Mouse (Mus musculus) forebrain, embryonic 12.5 days (tissue): ENCODE results near the gene Golga2. TPM values are rescaled to one million over a fixed set of nuclear protein-coding genes. Genes with fewer than 3 reads are reported as not detected.

ENCODE experiments used
- ATAC-seq: fragments of 200-750 bp; cut with Nextera tagmentation; 2 replicates; pipeline ENCODE4 v1.8.0; 2017; ENCODE audit warnings: moderate TSS enrichment; ENCODE audit not compliant: low FRiP score
- H3K27ac ChIP-seq: fragments of 300-500 bp; sonication (generic); 2 replicates; pipeline ENCODE4 v1.5.1; 2016; ENCODE audit warnings: mild to moderate bottlenecking
- H3K27me3 ChIP-seq: fragments of 300-500 bp; sonication (generic); 2 replicates; pipeline ENCODE4 v1.6.1; 2016; ENCODE audit warnings: mild to moderate bottlenecking
- H3K36me3 ChIP-seq: fragments of 300-500 bp; sonication (generic); replicated peaks from 2 replicates; pipeline ENCODE4 v1.6.1; 2016; ENCODE audit warnings: mild to moderate bottlenecking
- H3K4me1 ChIP-seq: fragments of 300-500 bp; sonication (generic); 2 replicates; pipeline ENCODE4 v1.6.1; 2016
- H3K4me2 ChIP-seq: fragments of 300-500 bp; sonication (generic); 2 replicates; pipeline ENCODE4 v1.6.1; 2016; ENCODE audit warnings: mild to moderate bottlenecking, moderate library complexity
- H3K4me3 ChIP-seq: fragments of 300-500 bp; sonication (generic); replicated peaks from 2 replicates; pipeline ENCODE4 v1.5.1; 2016; ENCODE audit warnings: mild to moderate bottlenecking
- H3K9ac ChIP-seq: fragments of 300-500 bp; sonication (generic); 2 replicates; pipeline ENCODE4 v1.6.1; 2016; ENCODE audit warnings: mild to moderate bottlenecking
- H3K9me3 ChIP-seq: fragments of 300-500 bp; sonication (generic); 2 replicates; pipeline ENCODE4 v1.6.1; 2016
- WGBS: fragments of 180-500 bp; shearing (Covaris S2); methylation state at CpG from one replicate; pipeline ENCODE4 v1.1.7; 2016; 5-methylcytosine and 5-hydroxymethylcytosine counted together
- polyA plus RNA-seq: library from polyadenylated mRNA; unstranded; fragments of >200 nt; fragmentation: Nextera tagmentation; extraction: Ambion mirVana; gene quantifications from 2 replicates; pipeline ENCODE4 v1.2.1, GENCODE M21; 2016

Gene Golga2
- polyA plus RNA-seq = 23.0 and 26.5 TPM in 2 replicates

DNA sequence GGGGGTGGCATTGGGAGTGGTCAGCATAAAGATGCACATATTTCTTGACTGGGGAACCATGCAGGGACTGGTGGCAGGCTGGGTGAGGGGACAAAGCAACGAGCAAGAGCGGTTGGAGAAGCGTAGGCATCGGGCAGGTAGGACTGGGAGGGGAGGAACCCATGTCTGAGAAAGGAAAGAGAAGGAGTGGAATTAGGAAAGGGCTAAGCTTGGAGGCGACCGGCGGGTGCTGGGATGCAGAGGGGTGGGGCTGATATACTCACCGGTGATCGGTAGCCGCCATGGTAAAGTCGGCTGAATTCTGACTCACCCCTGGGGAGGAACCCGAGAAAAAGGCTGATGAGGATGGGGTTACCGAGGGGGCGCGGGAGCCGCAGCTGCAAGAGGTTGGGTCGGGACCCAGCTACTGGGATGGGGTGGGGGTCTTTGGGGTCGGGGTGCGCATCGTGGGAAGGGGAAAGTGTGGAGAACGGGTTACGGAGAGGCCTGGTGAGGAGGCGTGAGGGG is at the start of gene Golga2:
Gene Golga2, plus strand, starts transcription at position 51 of the 507 bp plus-strand sequence.
- WGBS = under 1% methylated on average over 22 of the region's 23 CpGs

DNA sequence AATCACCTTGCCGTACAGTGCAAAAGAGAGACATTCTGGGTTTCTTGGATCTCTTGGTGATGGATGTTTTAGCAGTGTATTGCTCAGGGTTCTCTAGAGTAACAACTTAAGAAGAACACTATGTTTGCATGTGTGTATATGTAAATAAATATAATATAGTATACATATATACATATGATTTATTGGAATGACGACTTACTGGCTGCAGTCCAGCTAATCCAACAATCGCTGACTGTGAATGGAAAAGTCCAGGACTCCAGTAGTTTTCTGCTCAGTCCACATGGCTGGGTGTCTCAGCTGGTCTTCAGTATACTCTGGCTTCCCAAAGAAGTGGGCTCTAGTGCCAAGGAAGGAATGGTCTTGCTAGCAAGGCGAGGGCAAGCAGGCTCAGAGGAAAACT is 49.6 kb upstream of the Golga2 start:
- no peak overlapping the region for H3K27ac ChIP-seq
- no peak for ATAC-seq
- 45% methylated on average over 4 of the region's 4 CpGs for WGBS

More for the DNA sequence above, at the start of gene Golga2:
- H3K9ac ChIP-seq = peak within 1 kb of the TSS; percentile 90
- ATAC-seq = no peak; the same call in 1 of the 2 replicates
- peak within 1 kb of the TSS; percentile 75 for H3K27ac ChIP-seq
- peak within 1 kb of the TSS; percentile 89 for H3K4me3 ChIP-seq
- H3K36me3 ChIP-seq = peaks cover 31% of the 10 kb centered on the region
- peak within 1 kb of the TSS; percentile 91 for H3K4me2 ChIP-seq
- no peaks in the 10 kb centered on the region for H3K27me3 ChIP-seq
- H3K9me3 ChIP-seq = no peaks in the 10 kb centered on the region
- H3K4me1 ChIP-seq = peaks cover 21% of the 10 kb centered on the region

DNA sequence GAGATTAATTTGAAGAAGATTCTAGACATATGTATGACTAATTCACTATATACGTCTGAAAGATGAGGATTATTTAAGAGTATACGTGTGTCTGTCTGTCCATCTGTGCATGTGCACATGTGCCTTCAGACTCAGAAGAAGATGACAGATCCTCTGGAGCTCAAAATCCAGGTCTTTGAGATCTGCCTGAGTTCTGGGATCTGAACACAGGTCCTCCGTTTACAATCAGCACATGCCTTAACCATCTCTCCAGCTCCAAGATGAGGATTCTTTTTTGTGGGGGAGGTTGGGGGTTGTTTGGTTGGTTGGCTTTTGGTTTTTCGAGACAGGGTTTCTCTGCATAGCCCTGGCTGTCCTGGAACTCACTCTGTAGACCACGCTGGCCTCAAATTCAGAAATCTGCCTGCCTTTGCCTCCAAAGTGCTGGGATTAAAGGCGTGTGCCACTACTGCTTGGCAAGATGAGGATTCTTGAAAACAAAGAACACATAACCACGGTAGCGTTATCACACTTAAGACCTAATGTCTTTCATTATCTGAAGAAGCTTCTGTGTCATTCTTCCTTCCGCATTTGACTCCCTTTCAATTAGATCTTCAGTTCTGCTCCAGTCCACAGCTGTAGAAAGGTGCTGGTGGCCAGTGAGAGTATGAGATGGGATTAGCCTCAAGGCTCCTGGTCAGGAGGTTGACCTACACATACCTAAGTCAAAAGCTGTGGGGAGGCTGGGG is 48.3 kb upstream of the Golga2 start:
- Histone ChIP-seq H3K9ac (no peak overlapping the region), H3K36me3 (peaks cover 39% of the 10 kb centered on the region)

More for the DNA sequence above, 49.6 kb upstream of the Golga2 start:
- Histone ChIP-seq H3K36me3 (peaks cover 39% of the 10 kb centered on the region), H3K9ac (peak overlapping the region; percentile 74), H3K4me2 (peak overlapping the region; percentile 79), H3K4me1 (peaks cover 24% of the 10 kb centered on the region), H3K9me3 (no peaks in the 10 kb centered on the region), H3K27me3 (no peaks in the 10 kb centered on the region), H3K4me3 (peak overlapping the region; percentile 69)

DNA sequence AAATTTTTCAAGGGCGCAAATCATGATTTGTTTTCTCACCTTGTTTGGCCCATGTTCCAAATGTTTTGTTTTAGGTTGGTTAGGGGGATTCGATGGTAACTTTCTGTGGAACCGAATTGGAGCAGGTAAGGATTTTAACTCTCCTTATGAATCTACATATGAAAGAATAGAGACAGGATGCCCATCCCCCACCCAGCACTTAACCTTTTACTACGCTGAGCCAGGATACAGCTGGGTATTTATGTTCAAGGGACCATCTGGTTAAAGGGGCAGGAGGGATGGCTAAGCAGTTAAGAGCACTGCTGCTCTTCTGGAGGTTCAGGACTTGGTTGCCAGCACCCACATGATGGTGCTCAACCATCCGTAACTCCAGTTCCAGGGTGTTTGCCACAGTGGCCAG is 46.6 kb upstream of the Golga2 start:
- no peaks in the 10 kb centered on the region for H3K9me3 ChIP-seq
- peaks cover 53% of the 10 kb centered on the region for H3K36me3 ChIP-seq
- no peak overlapping the region for H3K9ac ChIP-seq
- H3K4me2 ChIP-seq = no peak overlapping the region
- 87% methylated on average over 5 of the region's 5 CpGs for WGBS
- no peak for ATAC-seq
- H3K4me1 ChIP-seq = peaks cover 12% of the 10 kb centered on the region
- no peak overlapping the region for H3K27ac ChIP-seq
- no peak overlapping the region for H3K4me3 ChIP-seq
- no peaks in the 10 kb centered on the region for H3K27me3 ChIP-seq

More for the DNA sequence above, 48.3 kb upstream of the Golga2 start:
- H3K4me3 ChIP-seq = no peak overlapping the region
- H3K27me3 ChIP-seq = no peaks in the 10 kb centered on the region
- no peak overlapping the region for H3K27ac ChIP-seq
- peaks cover 24% of the 10 kb centered on the region for H3K4me1 ChIP-seq
- H3K4me2 ChIP-seq = no peak overlapping the region
- 92% methylated on average over 9 of the region's 9 CpGs for WGBS
- ATAC-seq = no peak
- no peaks in the 10 kb centered on the region for H3K9me3 ChIP-seq

DNA sequence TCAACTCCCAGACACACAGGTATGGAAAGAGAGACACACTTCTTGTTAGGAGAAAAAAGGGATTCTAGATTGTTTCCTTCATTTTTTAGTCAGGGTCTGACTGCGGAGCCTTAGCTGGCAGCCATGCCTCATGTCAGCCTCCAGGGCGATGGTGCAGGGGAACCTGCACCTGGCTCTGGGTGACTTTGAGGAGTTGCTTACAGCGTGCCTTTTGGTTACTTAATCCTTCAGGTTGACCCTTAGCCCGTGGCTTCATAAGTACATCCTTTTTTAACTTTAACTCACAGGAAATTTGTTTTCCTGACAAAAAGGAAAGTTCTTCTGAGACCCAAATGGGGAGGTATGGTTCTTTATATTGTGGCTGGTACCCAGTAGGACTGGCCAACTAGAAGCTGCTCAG is 44.2 kb upstream of the Golga2 start:
- Histone ChIP-seq H3K4me2 (no peak overlapping the region), H3K9ac (no peak overlapping the region), H3K9me3 (no peaks in the 10 kb centered on the region), H3K27ac (no peak overlapping the region), H3K36me3 (peaks cover 76% of the 10 kb centered on the region), H3K4me1 (peaks cover under 1% of the 10 kb centered on the region; the same call in 1 of the 2 replicates), H3K4me3 (no peak overlapping the region), H3K27me3 (no peaks in the 10 kb centered on the region)
- no peak for ATAC-seq
- WGBS = 89% methylated on average over 4 of the region's 4 CpGs

DNA sequence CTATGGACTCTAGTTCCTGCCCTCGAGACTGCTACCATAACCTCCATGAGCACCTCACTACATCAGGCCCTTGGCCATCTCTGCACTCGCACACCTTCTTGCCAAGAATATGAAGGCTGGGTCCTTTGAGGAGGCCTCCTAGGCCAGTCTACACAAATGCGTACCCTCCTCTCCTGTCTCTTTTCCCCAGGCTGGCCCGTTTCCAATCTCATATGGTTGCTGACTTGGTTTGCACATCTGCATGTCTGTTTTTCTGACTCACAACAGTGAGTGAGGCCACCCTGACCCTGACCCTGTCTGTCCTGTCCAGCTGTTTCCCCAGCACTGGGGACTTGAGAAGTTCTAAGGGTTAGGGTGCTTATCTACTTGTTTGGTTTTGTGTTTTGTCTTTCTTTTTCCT is 40.4 kb upstream of the Golga2 start:
- no peak for ATAC-seq
- WGBS = 88% methylated on average over 4 of the region's 4 CpGs
- H3K36me3 ChIP-seq = peaks cover 93% of the 10 kb centered on the region

DNA sequence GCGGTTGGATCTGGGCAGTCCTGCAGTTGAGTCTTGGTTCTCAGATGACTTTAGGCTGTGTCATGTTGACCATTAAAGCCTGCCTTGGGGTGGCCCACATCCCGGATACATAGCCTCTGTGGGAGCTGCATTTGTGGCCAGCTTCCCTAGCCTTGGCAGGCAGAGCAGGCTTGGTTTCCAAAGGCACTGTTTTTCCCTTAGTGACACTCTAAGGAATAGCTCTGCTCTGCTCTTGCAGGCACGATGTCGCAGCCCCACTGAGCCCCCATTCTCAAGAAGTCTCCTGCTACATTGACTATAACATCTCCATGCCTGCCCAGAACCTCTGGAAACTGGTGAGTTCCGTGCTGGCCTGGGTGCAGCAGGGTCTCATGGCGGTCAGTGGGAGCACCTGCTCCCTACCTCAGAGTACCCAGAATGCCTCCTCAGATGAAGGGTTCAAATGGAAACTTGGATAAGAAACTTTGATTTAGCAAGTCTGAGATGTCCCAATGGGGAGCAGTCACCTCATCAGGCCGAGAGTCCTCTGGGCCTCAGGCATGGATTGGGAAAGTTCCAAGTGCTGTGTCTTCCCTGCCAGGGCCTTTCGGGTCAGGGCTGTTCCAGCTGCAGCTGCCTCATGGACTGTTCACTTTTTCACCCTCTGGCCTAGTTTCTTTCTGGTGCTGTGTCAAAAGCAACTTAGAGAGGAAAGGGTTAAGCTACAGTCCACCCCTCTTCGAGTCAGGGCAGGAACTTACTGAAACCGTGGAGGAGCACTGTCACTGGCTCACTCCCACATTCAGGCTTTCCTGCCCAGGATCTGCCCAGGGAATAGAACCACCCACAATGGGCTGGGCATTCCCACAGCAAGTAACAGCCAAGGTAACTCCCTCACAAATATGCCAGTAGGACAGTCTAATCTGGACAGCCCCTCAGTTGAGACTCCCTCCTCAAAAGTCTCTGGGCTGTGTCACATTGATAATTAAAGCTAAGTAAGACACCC is 38.5 kb upstream of the Golga2 start:
- WGBS = 84% methylated on average over 10 of the region's 10 CpGs
- H3K4me1 ChIP-seq = no peaks in the 10 kb centered on the region
- H3K9ac ChIP-seq = no peak overlapping the region
- H3K27me3 ChIP-seq = no peaks in the 10 kb centered on the region
- no peak overlapping the region for H3K4me3 ChIP-seq
- ATAC-seq = no peak
- no peak overlapping the region for H3K4me2 ChIP-seq
- H3K27ac ChIP-seq = no peak overlapping the region
- peaks cover 98% of the 10 kb centered on the region for H3K36me3 ChIP-seq
- H3K9me3 ChIP-seq = no peaks in the 10 kb centered on the region

More for the DNA sequence above, 40.4 kb upstream of the Golga2 start:
- Histone ChIP-seq H3K27me3 (no peaks in the 10 kb centered on the region), H3K9ac (no peak overlapping the region), H3K4me3 (no peak overlapping the region), H3K4me2 (no peak overlapping the region), H3K27ac (no peak overlapping the region), H3K9me3 (no peaks in the 10 kb centered on the region), H3K4me1 (no peaks in the 10 kb centered on the region)

DNA sequence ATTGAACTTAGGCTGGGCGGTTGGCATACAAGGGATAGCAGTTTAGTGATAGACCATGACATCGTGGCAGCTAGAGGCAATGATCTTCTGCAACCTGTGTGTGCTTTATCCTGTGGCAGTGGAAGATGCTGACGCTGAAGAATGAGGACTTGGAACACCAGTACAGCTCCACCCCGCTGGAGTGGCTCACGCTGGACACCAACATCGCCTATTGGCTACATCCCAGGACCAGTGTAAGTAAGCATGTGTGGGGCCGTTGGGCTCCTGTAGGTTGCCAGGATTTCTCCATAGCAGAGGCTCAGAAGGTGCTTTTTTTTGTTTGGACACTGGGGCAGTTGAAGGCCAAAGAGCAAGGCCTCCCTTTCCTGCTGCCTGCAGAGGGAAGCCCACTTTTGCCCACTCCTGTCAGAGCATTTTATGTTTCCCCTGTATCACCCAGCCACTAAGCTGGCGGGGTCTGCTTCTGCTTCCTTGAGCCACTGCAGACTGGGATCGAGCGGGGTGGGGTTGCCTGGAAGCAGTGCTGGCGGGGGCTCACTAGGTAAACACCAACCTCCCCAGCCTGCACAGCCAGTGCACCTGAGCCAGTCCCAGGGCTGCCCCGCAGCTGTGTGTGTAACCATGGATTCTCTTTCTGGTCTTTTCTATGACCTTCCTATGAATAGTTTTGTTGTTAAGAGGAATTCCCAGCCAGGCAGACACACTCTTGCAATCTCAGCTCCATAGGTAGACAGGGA is 35.2 kb upstream of the Golga2 start:
- ATAC-seq = no peak

DNA sequence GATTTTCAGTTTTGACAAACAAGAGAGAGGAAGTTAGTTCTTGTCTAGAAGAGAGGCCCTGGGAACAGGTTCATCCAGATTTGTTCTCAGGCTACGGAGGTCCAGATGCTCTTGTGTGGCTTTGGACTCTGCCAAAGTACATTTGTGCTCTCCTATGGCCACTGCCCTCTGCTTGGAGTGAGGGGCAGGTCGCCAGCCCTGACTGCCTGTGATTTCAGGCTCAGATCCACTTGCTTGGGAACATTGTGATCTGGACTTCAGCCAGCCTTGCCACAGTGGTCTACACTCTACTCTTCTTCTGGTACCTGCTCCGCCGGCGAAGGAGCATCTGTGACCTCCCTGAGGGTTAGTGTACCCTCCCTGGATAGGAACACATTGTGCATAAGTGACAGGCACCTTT is 34.5 kb upstream of the Golga2 start:
- H3K9me3 ChIP-seq = no peaks in the 10 kb centered on the region
- no peak overlapping the region for H3K9ac ChIP-seq
- H3K4me3 ChIP-seq = no peak overlapping the region
- no peaks in the 10 kb centered on the region for H3K27me3 ChIP-seq
- H3K36me3 ChIP-seq = peaks cover 94% of the 10 kb centered on the region
- no peak overlapping the region for H3K4me2 ChIP-seq
- no peaks in the 10 kb centered on the region for H3K4me1 ChIP-seq
- WGBS = 90% methylated on average over 5 of the region's 5 CpGs
- ATAC-seq = no peak
- no peak overlapping the region for H3K27ac ChIP-seq

More for the DNA sequence above, 35.2 kb upstream of the Golga2 start:
- Histone ChIP-seq H3K4me3 (no peak overlapping the region), H3K4me2 (no peak overlapping the region), H3K9ac (no peak overlapping the region), H3K4me1 (no peaks in the 10 kb centered on the region), H3K27me3 (no peaks in the 10 kb centered on the region), H3K9me3 (no peaks in the 10 kb centered on the region), H3K36me3 (peaks cover 93% of the 10 kb centered on the region), H3K27ac (no peak overlapping the region)
- WGBS = 90% methylated on average over 12 of the region's 12 CpGs

DNA sequence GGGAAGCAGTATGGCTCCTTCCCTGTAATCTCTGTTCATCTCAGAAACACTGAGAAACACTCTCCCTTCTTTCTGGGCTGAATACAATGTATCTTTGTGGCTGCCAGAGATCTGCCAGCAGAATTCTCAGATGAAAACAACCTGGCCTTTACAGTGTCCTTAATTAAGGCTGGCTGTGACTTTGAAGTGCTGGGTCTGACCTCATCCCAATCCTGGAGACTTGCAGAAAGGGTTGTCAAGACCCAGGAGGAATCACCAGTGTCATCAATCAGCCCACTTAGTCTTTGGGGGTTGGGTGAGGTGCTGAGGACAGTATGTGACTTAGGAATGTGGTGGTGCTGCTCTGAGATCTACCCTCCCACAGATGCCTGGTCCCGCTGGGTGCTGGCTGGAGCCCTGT is 33.8 kb upstream of the Golga2 start:
- H3K36me3 ChIP-seq = peaks cover 94% of the 10 kb centered on the region
- H3K4me3 ChIP-seq = no peak overlapping the region
- no peak overlapping the region for H3K27ac ChIP-seq
- no peaks in the 10 kb centered on the region for H3K27me3 ChIP-seq
- no peak for ATAC-seq
- H3K9me3 ChIP-seq = no peaks in the 10 kb centered on the region
- H3K4me2 ChIP-seq = no peak overlapping the region
- H3K4me1 ChIP-seq = no peaks in the 10 kb centered on the region
- H3K9ac ChIP-seq = no peak overlapping the region
- WGBS = 95% methylated on average over 1 of the region's 1 CpGs

DNA sequence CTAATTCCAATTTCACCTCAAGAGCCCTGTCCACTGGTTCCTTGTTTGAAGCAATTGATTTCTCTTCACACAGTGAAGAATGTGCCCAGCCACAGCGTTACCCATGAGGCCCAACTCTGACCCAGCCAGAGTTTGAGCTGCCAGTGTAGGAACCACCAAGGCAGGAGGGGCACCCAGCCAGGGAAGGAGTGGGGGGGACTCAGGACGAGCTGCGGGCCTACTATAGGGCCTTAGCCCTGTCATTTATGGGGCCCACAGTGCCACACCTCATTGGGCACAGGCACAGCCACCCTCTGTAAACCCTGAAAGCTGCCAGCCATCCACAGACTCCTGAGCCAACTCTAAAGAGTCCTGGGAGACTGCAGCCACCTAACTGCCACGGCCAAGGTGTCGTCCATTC is 32.6 kb upstream of the Golga2 start:
- ATAC-seq = no peak
- 88% methylated on average over 5 of the region's 5 CpGs for WGBS
- Histone ChIP-seq H3K27ac (no peak overlapping the region), H3K4me1 (peaks cover 10% of the 10 kb centered on the region), H3K9ac (no peak overlapping the region), H3K36me3 (peaks cover 86% of the 10 kb centered on the region), H3K4me3 (no peak overlapping the region), H3K9me3 (no peaks in the 10 kb centered on the region), H3K27me3 (no peaks in the 10 kb centered on the region), H3K4me2 (no peak overlapping the region)

DNA sequence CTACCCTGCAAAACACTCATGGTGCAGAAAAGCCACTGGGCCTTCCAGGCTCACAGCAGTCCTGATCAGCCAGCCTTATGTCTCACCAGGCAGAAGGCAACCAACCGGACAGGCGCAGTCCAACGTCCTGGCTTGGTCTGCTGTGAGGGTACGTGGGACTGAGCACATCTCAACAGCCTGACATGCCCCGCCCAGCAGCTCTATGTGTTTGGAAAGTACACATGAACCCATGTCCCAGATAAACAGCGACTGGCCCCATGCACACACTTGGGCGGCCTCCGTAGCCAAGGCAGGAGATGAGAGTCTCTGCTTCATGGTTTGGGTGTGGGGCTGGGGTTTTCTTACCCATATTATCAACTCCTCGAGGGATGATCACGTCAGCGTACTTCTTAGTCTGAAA is 30.9 kb upstream of the Golga2 start:
- Histone ChIP-seq H3K9ac (no peak overlapping the region), H3K27ac (no peak overlapping the region), H3K4me3 (no peak overlapping the region), H3K4me1 (peaks cover 10% of the 10 kb centered on the region), H3K9me3 (no peaks in the 10 kb centered on the region), H3K4me2 (no peak overlapping the region), H3K27me3 (no peaks in the 10 kb centered on the region), H3K36me3 (peaks cover 69% of the 10 kb centered on the region)
- ATAC-seq = no peak
- WGBS = 93% methylated on average over 11 of the region's 11 CpGs
